Mouse (Mus musculus) limb, embryonic 10.5 days (tissue): ENCODE data around the gene Adamts7. TPM values are rescaled to one million over a fixed set of nuclear protein-coding genes. Genes with fewer than 3 reads are reported as not detected.
A peak's percentile ranks its signal among the peaks of the same experiment; 100 is the strongest.

Source experiments
- DNase-seq: peaks from one replicate; pipeline ENCODE4 v3.0.0-alpha.2; 2017; ENCODE audit warnings: low spot score
- H3K27ac ChIP-seq: fragments of 300-500 bp; sonication (generic); 2 replicates; pipeline ENCODE4 v1.5.1; 2016; ENCODE audit warnings: mild to moderate bottlenecking
- H3K27me3 ChIP-seq: fragments of 300-500 bp; sonication (generic); 2 replicates; pipeline ENCODE4 v1.6.1; 2016; ENCODE audit warnings: low read depth, mild to moderate bottlenecking; ENCODE audit not compliant: poor library complexity, severe bottlenecking
- H3K36me3 ChIP-seq: fragments of 300-500 bp; sonication (generic); 2 replicates; pipeline ENCODE4 v1.6.1; 2016; ENCODE audit warnings: mild to moderate bottlenecking, moderate library complexity
- H3K4me1 ChIP-seq: fragments of 300-500 bp; sonication (generic); 2 replicates; pipeline ENCODE4 v1.6.1; 2016
- H3K4me3 ChIP-seq: fragments of 300-500 bp; sonication (generic); 2 replicates; pipeline ENCODE4 v1.5.1; 2016; ENCODE audit warnings: mild to moderate bottlenecking, moderate library complexity
- H3K9me3 ChIP-seq: fragments of 300-500 bp; sonication (generic); replicated peaks from 2 replicates; pipeline ENCODE4 v1.6.1; 2016; ENCODE audit warnings: mild to moderate bottlenecking
- WGBS: fragments of 180-500 bp; shearing (Covaris S2); methylation state at CpG from one replicate; pipeline ENCODE4 v1.1.7; 2016; 5-methylcytosine and 5-hydroxymethylcytosine counted together
- polyA plus RNA-seq: library from polyadenylated mRNA; unstranded; fragments of >200 nt; fragmentation: Nextera tagmentation; extraction: Ambion mirVana; gene quantifications from 2 replicates; pipeline ENCODE4 v1.2.1, GENCODE M21; 2016

The Adamts7 gene
- polyA plus RNA-seq, 1 experiment from 2014 or later: 15.4 TPM

GRCm38 (mm10) chr9:90195000-90195399, 32.1 kb downstream of the Adamts7 start:
- no peak overlapping the region for H3K4me3 ChIP-seq
- no peaks in the 10 kb centered on the region for H3K9me3 ChIP-seq
- 81% methylated on average over 10 of the region's 10 CpGs for WGBS
- peaks cover 52% of the 10 kb centered on the region for H3K36me3 ChIP-seq
- no peak for DNase-seq
- H3K4me1 ChIP-seq: no peaks in the 10 kb centered on the region
- no peaks in the 10 kb centered on the region for H3K27me3 ChIP-seq
- no peak overlapping the region for H3K27ac ChIP-seq

GRCm38 (mm10) chr9:90196262-90196661, 33.4 kb downstream of the Adamts7 start:
- Histone ChIP-seq H3K4me1 (peaks cover 2% of the 10 kb centered on the region; the same call in 1 of the 2 replicates), H3K27me3 (no peaks in the 10 kb centered on the region), H3K27ac (no peak overlapping the region), H3K9me3 (no peaks in the 10 kb centered on the region), H3K4me3 (no peak overlapping the region), H3K36me3 (peaks cover 56% of the 10 kb centered on the region)
- no peak for DNase-seq
- 89% methylated on average over 7 of the region's 7 CpGs for WGBS

GRCm38 (mm10) chr9:90197116-90197665, 34.3 kb downstream of the Adamts7 start:
- Histone ChIP-seq H3K4me1 (peaks cover 2% of the 10 kb centered on the region; the same call in 1 of the 2 replicates), H3K9me3 (no peaks in the 10 kb centered on the region), H3K27me3 (no peaks in the 10 kb centered on the region), H3K27ac (no peak overlapping the region), H3K4me3 (no peak overlapping the region), H3K36me3 (peaks cover 57% of the 10 kb centered on the region)
- DNase-seq: no peak
- 81% methylated on average over 7 of the region's 7 CpGs for WGBS

GRCm38 (mm10) chr9:90197866-90198383, 35.1 kb downstream of the Adamts7 start:
- Histone ChIP-seq H3K27ac (no peak overlapping the region), H3K4me3 (no peak overlapping the region), H3K4me1 (peaks cover 2% of the 10 kb centered on the region; the same call in 1 of the 2 replicates), H3K27me3 (no peaks in the 10 kb centered on the region), H3K9me3 (no peaks in the 10 kb centered on the region), H3K36me3 (peaks cover 50% of the 10 kb centered on the region)
- 87% methylated on average over 7 of the region's 7 CpGs for WGBS
- no peak for DNase-seq

- Histone ChIP-seq H3K9me3 (no peaks in the 10 kb centered on the region), H3K36me3 (peaks cover 41% of the 10 kb centered on the region), H3K4me1 (peaks cover 2% of the 10 kb centered on the region; the same call in 1 of the 2 replicates), H3K27ac (no peak overlapping the region), H3K4me3 (no peak overlapping the region), H3K27me3 (no peaks in the 10 kb centered on the region)
- 78% methylated on average over 10 of the region's 10 CpGs for WGBS
- no peak for DNase-seq
Observed at GRCm38 (mm10) chr9:90198531-90199449, 35.9 kb downstream of the Adamts7 start.

GRCm38 (mm10) chr9:90199611-90200010, 36.7 kb downstream of the Adamts7 start:
- peaks cover 41% of the 10 kb centered on the region for H3K36me3 ChIP-seq
- H3K4me3 ChIP-seq: no peak overlapping the region
- WGBS: 95% methylated on average over 18 of the region's 18 CpGs
- H3K27ac ChIP-seq: no peak overlapping the region
- H3K4me1 ChIP-seq: peaks cover 2% of the 10 kb centered on the region; the same call in 1 of the 2 replicates
- no peak for DNase-seq
- H3K27me3 ChIP-seq: no peaks in the 10 kb centered on the region
- no peaks in the 10 kb centered on the region for H3K9me3 ChIP-seq

- Histone ChIP-seq H3K27ac (no peak overlapping the region), H3K4me3 (no peak overlapping the region), H3K36me3 (peaks cover 38% of the 10 kb centered on the region), H3K4me1 (peaks cover 2% of the 10 kb centered on the region; the same call in 1 of the 2 replicates), H3K9me3 (no peaks in the 10 kb centered on the region), H3K27me3 (no peaks in the 10 kb centered on the region)
- no peak for DNase-seq
- WGBS: 95% methylated on average over 4 of the region's 4 CpGs
Observed at GRCm38 (mm10) chr9:90200501-90200900, 37.6 kb downstream of the Adamts7 start.

GRCm38 (mm10) chr9:90201096-90201495, 38.2 kb downstream of the Adamts7 start:
- DNase-seq: no peak
- Histone ChIP-seq H3K9me3 (no peaks in the 10 kb centered on the region), H3K4me1 (peaks cover 2% of the 10 kb centered on the region; the same call in 1 of the 2 replicates), H3K27me3 (no peaks in the 10 kb centered on the region), H3K36me3 (peaks cover 34% of the 10 kb centered on the region), H3K27ac (no peak overlapping the region), H3K4me3 (no peak overlapping the region)
- 87% methylated on average over 7 of the region's 7 CpGs for WGBS

- H3K36me3 ChIP-seq: peaks cover 34% of the 10 kb centered on the region
- DNase-seq: no peak
- no peaks in the 10 kb centered on the region for H3K27me3 ChIP-seq
- H3K27ac ChIP-seq: no peak overlapping the region
- peaks cover 2% of the 10 kb centered on the region; the same call in 1 of the 2 replicates for H3K4me1 ChIP-seq
- 52% methylated on average over 4 of the region's 4 CpGs for WGBS
- H3K9me3 ChIP-seq: no peaks in the 10 kb centered on the region
- no peak overlapping the region for H3K4me3 ChIP-seq
Observed at GRCm38 (mm10) chr9:90201541-90201940, 38.7 kb downstream of the Adamts7 start.

GRCm38 (mm10) chr9:90203233-90203632, 40.4 kb downstream of the Adamts7 start:
- H3K4me1 ChIP-seq: peaks cover 2% of the 10 kb centered on the region; the same call in 1 of the 2 replicates
- no peak overlapping the region for H3K4me3 ChIP-seq
- H3K27me3 ChIP-seq: no peaks in the 10 kb centered on the region
- H3K9me3 ChIP-seq: no peaks in the 10 kb centered on the region
- no peak for DNase-seq
- WGBS: 77% methylated on average over 5 of the region's 5 CpGs
- H3K36me3 ChIP-seq: peaks cover 34% of the 10 kb centered on the region
- H3K27ac ChIP-seq: no peak overlapping the region

- peaks cover 2% of the 10 kb centered on the region; the same call in 1 of the 2 replicates for H3K4me1 ChIP-seq
- no peak overlapping the region for H3K27ac ChIP-seq
- H3K4me3 ChIP-seq: no peak overlapping the region
- H3K36me3 ChIP-seq: peaks cover 37% of the 10 kb centered on the region
- H3K9me3 ChIP-seq: no peaks in the 10 kb centered on the region
- 66% methylated on average over 8 of the region's 8 CpGs for WGBS
- H3K27me3 ChIP-seq: no peaks in the 10 kb centered on the region
- DNase-seq: no peak
Observed at GRCm38 (mm10) chr9:90204396-90204915, 41.6 kb downstream of the Adamts7 start.

GRCm38 (mm10) chr9:90206500-90206899, 43.6 kb downstream of the Adamts7 start:
- no peak overlapping the region for H3K27ac ChIP-seq
- H3K9me3 ChIP-seq: no peaks in the 10 kb centered on the region
- H3K36me3 ChIP-seq: peaks cover 23% of the 10 kb centered on the region
- no peaks in the 10 kb centered on the region for H3K27me3 ChIP-seq
- peak; percentile 82 for DNase-seq
- 50% methylated on average over 2 of the region's 2 CpGs for WGBS
- H3K4me1 ChIP-seq: no peaks in the 10 kb centered on the region; the same call in 1 of the 2 replicates
- H3K4me3 ChIP-seq: no peak overlapping the region

- 84% methylated on average over 8 of the region's 8 CpGs for WGBS
- no peak for DNase-seq
Observed at GRCm38 (mm10) chr9:90207808-90208207, 44.9 kb downstream of the Adamts7 start.

More at GRCm38 (mm10) chr9:90207808-90208207, 44.9 kb downstream of the Adamts7 start:
- H3K4me1 ChIP-seq: no peaks in the 10 kb centered on the region
- no peaks in the 10 kb centered on the region for H3K27me3 ChIP-seq
- H3K27ac ChIP-seq: no peak overlapping the region
- no peak overlapping the region for H3K4me3 ChIP-seq
- no peaks in the 10 kb centered on the region for H3K9me3 ChIP-seq
- H3K36me3 ChIP-seq: peaks cover 21% of the 10 kb centered on the region
